Mouse (Mus musculus): ENCODE measurements around the gene Dio1.
A peak's percentile ranks its signal among the peaks of the same experiment; 100 is the strongest.

Gene Dio1

DNA sequence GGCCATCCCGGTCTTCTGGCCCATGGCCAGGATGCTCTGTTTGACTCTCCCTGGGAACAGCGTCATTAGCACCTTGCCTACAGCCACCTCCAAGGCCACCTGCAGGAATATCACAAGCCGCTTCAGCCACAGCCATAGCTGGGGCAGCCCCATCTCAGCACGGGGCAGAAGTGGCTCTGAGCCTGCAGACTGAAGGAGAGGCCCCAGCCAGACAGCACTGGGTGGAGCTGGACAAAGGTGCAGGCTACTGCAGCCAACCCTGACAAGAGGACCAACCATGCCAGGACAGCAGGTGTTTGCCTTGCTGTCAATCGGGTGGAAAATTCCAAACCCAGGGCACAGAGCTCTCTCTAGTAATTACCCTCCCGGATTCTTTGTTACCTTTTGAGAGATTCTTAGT, at the start of gene Dio1:
Gene Dio1, minus strand, starts transcription at position 204 of the 400 bp plus-strand sequence.
- no peak for DNase-seq (ENCODE audit: low read depth, low spot score)

DNA sequence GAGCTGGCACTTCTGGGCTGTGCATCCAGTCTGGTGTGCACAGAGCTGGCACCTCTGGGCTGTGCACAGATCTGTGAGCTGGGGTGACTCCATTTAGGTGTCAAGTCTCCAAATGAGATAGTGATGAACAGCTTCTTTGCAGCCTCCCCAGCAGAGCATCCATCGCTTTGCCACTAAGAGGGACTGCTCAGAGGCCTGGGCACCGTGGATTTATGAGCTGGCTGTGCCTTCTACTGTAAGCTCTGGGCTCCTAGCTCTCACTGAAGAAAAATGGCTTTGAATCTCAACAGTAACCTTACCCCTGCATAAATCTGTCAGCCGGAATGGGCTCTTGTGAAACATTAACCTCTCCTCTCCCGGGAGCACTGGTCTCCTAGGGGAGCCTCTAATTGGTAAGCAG, 47.6 kb upstream of the Dio1 start:
- DNase-seq (ENCODE audit: low read depth, low spot score): no peak

DNA sequence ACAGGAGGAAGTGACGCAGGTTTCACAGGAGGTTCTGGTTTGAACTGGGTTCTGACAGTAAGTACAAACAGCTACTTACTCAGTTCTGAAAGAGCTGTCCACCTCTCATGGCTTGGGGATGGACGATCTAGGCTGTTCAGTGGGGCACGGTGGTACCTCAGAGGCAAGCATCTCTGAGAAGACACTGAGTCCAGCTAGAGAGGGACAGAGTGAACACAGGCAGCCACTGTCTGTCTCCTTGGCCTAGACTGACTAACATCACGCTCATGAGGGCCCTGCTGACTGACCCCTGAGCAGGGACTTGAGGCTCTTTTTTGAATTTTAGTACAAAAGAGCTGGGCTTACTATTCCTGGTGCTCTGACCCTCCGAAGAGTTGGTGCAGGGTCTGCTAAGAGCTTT, 47.2 kb upstream of the Dio1 start:
- no peak for DNase-seq (ENCODE audit: low read depth, low spot score)

DNA sequence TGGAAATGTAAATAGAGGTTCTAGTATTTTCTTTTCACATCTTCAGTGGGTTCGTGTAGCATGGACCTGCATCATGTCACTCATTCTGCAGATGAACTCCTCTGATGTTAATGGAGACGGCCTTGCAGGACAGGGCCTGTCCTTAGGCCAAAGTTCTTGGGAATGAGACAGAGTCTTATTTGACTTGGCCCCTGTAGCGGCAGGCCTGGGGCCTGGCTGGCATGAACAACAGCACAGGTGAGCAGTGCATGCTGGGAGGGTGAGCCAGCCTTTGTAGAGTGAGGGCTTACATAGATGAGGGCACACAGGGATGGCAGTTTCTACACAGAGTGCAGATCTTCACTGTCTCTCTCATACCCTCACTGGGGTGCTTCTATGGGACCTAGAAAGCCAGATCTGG, 46.6 kb upstream of the Dio1 start:
- DNase-seq (ENCODE audit: low read depth, low spot score): no peak

DNA sequence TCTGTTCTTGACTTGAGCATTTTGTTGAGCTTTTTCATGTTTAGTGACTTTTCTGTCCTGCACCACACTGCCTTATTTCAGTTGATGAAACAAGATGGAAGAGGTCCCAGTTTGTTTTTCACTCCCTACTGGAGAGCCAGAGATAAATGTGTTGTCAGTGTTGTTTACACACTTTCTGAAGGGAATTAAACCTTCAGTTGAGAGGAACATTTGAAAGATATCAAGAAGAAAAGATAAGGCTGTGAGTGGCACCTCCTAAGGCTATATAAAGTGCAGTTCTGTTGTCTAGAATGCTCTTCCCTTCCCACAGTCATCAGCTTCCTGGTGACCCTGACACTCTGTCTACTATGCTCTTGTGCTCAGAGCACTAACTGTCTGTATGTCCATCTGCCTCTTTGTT, 44.4 kb upstream of the Dio1 start:
- DNase-seq (ENCODE audit: low read depth, low spot score): no peak

DNA sequence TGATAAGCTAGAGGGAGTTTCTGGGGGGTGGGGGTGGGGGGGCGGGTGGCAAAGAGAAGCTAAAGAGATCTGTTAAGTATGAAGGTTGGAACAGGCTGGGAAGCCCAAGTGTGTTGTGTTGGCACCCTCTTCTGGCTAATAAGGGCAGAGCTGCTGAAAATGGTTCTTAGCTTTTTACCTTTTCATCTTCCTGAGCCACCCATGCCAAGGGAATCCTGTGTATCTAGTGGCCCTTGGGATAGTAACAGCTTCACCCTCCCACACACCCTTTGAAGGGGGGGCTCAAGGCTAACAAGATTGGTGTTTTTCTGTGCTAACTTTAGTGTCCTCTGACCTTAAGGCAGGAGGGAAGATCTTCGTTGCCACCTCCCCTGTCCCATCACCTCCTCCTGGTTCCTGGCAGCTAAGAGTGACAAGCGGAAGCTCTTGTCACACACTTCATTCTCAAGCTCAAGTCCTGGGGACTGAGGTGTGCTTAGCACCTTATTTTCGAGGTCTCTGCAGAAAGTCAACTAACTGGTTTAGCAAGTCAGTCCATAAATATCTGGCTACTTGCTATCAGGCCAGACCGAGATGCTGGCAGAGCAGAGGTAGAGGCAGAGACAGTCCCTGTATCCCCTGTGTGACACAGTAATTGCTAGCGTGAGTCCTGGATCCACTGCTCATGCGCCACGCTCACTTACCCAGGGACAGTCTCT, 42.5 kb upstream of the Dio1 start:
- DNase-seq (ENCODE audit: low read depth, low spot score): no peak

DNA sequence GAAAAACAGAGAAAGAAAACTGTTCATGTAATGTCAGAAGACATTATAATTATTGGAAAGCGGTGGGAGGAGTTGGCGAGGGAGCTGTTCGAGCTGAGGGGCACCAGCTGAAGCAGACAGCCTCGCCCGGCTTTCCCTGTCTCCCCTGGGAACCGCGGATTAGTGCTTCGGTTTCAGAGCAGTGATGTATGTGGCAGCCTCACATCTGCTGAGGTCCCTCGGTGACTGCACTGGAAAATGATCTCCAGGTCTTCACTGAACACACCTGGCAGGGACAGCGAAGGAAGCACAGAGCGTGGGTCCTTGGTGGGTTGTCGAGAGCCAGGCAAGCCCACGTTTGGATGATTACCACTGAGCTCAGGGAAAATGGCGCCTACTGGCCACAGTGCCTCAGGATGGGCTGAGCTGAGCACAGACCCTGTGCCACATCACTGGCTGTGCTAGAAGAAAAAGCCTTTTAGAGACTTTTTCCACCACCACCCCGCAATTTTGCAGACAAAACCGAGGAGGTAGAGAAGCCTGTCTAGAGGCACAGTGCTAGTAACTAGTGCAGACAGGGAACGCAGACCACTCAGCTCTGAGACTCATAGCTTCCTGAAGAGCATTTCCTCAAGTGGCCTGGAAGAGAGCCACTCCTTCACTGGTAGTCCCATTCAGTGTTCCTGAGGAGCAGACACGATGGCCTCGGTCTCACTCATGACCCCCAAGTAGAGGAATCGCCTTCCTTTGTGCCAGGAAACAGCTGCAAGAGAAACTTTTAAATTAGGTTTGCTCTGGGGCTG, 41.8 kb upstream of the Dio1 start:
- DNase-seq (ENCODE audit: low read depth, low spot score): no peak

DNA sequence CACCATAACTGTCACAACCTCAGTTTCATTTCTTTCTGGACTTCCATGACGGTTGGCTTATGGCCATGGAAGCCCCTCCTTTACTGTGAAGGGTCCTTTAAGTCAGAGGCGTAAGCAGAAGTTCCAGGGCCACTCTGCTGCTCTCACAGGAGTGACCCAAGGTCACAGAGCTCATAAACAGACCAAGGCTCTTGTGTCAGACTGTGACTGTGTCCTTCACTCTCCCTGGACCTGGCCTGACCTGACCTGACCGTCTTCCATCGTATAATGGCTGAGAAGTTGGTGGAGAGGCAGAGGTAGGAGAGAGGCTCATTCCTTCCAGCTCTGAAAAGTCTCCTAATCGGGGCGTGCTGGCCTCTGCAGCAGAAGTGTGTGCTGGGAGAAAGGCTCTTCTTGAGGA, 40.3 kb upstream of the Dio1 start:
- no peak for DNase-seq (ENCODE audit: low read depth, low spot score)

DNA sequence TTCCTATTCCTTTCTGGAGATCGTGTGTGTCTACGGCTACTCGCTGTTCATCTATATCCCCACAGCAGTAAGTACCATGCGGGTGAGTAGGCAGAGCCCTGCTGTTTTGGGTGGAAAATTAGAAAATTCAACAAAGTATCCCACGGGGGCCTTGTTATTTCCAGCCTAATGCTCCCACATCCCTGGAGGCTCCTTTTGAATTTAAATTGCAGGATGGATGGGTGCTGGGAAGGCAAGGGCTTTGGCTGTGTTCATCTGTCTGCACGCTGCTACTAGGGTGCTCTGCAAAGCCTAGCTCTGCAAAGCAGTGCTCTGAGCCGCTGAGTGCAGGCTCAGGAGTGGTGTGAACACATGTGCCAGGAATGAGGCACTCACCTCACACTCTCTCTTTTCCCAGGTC, 37.6 kb upstream of the Dio1 start:
- no peak for DNase-seq (ENCODE audit: low read depth, low spot score)

DNA sequence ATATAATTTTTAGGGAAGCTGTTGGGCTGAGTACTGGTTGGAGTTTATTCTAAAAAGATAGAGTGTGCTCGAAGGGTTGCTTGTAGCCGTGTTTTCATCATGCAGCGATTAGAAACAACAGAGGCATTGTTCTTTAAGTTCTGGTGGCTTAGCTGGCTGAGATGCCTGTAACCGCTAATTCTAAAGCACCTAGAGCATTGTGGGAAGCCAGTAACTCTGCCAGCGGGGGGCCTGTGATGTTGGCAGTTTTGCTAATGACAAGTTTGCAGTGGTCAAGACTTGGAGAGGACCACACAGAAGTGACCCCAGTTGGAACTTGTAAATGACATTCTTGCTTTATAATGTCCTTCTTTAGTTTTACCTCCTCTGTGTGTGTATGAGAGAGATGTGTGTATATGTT, 34.4 kb upstream of the Dio1 start:
- DNase-seq (ENCODE audit: low read depth, low spot score): no peak

DNA sequence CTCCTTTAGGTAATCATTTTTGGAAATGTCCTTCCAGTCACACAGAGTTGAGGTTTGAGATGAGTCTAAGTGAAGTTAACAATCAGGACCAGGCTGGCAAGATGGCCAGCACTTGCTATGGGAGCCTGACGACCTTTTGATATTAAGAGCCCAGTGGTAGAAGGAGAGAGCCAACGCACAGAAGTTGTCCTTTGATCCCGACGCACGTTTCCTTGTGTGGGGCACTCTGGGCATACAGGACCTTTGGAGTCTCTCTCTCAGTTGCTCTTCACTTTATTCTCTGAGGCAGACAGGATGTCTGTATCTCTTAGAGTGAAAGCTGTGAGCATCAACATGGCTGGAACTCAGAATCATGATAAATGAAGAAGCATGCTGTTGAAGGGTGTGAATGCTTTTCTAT, 30.5 kb upstream of the Dio1 start:
- no peak for DNase-seq (ENCODE audit: low read depth, low spot score)

DNA sequence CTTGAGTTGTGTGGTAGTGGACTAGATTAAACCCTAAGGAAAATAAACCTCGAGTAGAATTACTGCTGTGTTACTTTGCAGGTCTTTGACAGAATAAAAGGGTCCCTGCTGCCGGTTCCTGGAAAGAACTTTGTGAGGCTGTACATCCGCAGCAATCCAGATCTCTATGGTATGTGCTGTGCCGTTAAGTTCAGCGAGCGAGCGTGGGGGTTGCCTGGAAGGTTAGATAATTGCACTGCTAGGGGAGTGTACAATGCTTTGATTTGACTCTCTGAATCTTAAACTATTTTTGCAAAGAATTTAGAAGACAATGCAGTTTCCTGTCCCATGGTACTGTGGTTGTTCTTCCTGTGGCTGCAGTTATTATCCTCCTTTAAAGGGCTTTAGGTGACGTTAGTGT, 29.4 kb upstream of the Dio1 start:
- DNase-seq (ENCODE audit: low read depth, low spot score): no peak

DNA sequence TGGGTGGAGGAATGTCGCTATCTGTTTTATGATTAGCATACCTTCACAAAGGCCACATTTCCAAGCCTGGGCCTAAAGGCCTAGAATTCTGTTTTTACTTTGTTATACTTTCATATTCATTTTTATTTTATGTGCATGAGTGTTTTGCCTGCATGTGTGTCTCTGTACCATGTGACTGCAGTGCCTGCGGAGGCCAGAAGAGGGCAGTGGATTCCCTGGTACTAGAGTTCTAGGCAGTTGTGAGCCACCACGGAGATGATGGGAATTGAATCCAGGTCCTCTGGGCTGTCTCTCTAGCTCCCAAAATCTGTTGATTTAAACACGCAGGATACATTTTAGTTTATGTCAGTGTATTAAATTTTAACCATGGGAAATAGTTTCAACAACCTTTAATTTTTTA, 26.5 kb upstream of the Dio1 start:
- no peak for DNase-seq (ENCODE audit: low read depth, low spot score)

DNA sequence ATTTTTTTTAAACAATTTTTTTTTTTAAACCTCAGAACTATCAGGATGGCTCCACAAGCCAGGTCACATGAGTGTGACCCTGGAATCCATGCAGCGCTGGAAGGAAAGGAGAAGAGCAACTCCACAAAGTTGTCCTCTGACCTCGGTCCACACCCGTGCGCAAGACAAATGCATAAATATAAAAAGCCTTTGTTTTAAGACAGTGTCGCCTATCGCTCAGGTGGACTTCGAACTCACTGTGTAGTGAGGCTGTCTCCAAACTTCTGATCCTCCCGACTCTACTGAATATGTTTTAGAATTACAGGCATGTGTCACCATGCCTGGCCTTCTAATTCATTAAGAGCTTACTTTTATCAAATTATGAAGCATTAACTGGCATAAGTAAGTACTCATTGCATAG, 21.6 kb upstream of the Dio1 start:
- DNase-seq (ENCODE audit: low read depth, low spot score): no peak

DNA sequence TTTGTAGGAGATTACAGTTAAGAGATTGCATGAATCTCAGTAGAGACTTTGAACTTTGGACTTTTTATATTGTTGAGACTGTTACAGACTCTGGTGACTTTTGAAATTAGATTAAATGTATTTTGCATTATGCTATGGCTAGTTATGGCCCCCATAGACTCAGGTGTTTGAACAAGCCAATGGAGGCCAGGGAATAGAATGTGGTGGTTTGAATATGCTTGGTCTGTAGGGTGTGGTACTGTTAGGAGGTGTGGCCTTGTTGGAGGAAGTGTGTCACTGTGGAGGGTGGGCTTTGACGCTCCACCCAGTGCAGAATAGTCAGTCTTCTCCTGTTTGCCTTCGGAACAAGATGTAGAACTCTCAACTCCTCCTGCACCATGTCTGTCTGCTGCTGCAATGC, 16.1 kb upstream of the Dio1 start:
- no peak for DNase-seq (ENCODE audit: low read depth, low spot score)

DNA sequence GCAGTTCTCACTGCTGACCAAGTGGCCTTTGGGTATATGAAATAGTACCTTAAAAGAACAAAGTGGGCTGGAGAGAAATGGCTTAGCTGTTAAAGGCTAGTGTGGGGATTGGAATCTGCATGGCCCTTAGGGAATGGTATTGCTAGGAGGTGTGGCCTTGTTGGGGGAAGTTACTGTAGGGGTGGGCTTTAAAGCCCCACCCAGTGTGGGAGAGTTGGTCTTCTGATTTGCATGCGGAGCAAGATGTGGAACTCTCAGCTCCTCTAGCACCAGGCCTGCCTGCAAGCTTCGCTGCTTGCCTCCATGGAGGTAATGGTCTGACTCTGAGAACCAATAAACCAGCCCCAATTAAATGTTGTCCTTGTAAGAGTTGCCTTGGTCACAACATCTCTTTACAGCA, 14.1 kb upstream of the Dio1 start:
- no peak for DNase-seq (ENCODE audit: low read depth, low spot score)

DNA sequence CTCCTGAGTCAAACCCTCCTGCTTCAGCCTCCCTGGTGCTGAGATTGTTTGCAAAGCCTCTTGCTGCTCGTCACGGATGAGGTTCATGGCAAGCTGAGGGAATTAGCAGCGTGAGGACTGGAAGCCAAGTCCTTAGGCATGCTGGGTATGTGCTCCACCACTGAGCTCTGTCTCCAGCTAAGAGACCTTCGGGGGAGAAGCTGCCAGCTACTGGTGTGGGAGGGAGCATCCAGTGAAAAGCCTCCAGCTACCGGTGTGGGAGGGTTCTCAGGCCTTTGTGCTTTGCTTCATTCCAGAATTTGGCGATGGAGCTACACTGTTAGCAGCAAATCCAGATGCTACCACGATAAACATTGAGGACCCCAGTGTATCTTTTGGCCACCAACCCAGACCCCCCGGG, 11.7 kb upstream of the Dio1 start:
- no peak for DNase-seq (ENCODE audit: low read depth, low spot score)

DNA sequence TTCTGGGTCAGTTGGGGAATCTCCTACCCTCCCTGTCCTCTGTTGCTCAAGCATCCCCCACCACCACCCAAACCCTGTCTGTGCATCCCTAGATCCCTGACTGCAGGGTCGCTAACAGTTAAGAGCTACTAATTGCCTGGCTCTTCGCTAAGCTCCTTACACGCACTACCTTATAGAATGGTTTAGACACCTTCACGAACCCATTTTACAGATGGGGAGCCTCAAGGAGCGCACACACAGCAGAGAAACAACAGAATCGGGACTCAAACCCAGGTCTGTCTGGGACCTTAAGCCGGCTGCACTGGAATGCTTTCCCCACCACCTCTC, 7.5 kb upstream of the Dio1 start:
- no peak for DNase-seq (ENCODE audit: low read depth, low spot score)

DNA sequence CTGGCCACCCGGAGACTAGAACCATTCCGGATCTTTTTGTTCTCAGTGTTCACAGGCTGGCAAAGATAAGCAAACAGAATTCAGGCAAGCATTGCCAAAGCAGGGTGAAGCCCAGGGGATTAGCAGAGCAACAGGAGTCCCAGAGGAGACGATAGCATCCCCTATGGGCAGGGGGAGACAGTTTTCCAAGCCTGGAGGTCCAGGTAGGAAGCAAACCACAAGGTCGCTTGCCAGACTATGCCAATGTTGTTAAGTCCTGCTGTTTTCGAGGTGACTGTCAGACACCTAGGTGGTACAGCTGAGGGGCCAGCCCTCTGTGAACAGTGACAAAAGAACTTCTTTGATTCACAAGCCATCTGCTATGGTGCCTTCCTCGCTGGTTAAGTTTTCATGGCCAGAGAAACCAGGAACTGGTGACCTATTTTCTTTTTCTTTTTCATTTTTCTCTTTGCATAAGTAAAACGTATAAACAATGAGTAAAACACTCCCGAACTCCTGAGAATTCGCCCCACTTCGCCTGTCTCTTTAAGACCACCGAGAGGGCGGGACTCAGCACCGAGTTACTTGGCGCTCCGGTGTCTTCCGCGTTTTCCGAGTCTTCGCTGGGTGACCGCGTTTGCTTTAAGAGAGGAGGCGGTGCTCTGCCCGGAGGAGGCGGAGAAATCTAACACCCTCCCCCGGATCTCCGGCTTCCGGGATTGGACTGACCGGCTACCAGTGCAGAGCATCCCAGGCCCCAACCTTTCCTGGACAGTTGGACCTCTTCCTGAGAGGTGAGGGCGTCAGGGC, 6.9 kb upstream of the Dio1 start, which contains the start of gene Yipf1:
Gene Yipf1, plus strand, starts transcription at position 674 of the 789 bp plus-strand sequence.
- DNase-seq (ENCODE audit: low read depth, low spot score): peak; percentile 42

DNA sequence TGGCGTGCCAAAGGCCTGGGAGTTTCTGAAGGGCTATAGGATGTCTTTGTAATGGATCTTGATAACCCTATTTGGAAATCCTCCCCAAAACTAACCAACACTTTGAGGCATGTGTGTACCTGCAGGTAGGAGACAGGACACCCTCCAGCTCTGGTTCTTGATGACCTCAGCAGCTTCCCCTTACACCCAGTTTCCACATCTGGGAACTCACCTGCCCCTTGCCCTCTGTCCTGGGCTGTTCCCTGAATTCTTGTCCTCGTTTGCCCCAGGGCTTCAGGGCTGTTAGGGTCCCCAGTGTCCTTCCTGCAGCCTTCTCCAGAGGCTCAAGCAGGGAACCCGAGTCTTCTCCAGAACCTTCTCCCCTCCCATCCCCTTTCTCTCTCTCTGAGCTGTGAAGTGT, 3.4 kb downstream of the Dio1 start:
- DNase-seq (ENCODE audit: low read depth, low spot score): no peak

DNA sequence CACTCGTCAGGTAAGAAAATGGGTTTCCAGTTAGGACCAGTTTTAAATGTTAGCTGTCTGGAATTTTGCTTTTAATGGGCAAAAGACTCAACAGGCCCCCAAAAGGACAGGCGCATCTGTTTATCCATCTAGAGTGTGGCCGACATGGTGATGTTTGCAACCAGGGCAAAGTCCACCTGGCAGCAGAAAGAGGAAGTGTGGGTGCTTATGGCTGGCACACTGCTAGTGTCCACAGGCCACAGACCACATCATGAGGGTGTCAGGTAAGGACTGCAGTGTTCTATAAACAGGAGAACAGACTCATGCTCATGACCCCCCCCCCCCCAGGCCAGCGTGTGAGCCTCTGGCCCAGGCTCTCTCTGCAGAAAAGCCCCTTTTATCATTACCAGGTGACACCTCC, 4.1 kb downstream of the Dio1 start:
- DNase-seq (ENCODE audit: low read depth, low spot score): no peak

DNA sequence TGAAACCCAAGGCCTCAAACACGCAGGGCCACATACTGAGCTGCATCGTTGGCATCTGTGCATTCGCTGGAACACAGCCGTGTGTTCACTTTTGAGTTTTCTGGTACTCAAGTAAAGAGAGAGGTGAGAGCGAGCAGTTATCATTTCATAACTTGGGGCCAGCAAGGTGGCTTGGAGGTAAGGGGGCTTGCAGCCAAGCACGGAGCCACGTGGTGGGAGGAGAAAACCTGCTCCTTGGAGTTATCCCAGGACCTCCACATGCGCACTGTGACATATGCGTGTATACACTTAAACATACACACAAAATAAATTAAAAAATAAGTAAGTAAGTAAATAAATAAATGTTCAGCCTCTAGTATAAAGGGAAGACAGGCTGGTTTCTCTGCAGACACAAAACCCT, 4.7 kb downstream of the Dio1 start:
- DNase-seq (ENCODE audit: low read depth, low spot score): no peak

Data from WW6 (cell line).